Mouse (Mus musculus): ENCODE measurements at regions not wholly inside any gene's neighbourhood (a gene's known extent, or its start where the extent isn't known, plus 50 kb on each side); places are given as distances from the start of the nearest gene placed in this dataset.

GRCm38 (mm10) chr8:112332021-112332420 lies 237.8 kb upstream of the Cntnap4 start:
- TF ChIP-seq CTCF (IDR thresholded peaks at IDR 0.05; ENCODE audit: control insufficient read depth, insufficient read depth, insufficient replicate concordance, low read depth, low read length) (no peak), POLR2A (IDR thresholded peaks at IDR 0.05; ENCODE audit: control insufficient read depth, low read depth, low read length) (no peak)
